Mouse (Mus musculus) CH12F3 (cell line): ENCODE results near the gene Aes.

ENCODE experiments used
- in situ Hi-C: fragments of 300-500 bp; cut with MboI; formaldehyde crosslinking; loops from 2 replicates; pipeline ENCODE4 v1.14.3; 2020; ENCODE audit warnings: low sequenced_read_pairs

The Aes gene

GRCm38 (mm10) chr10:81593935-81594334 lies 34.6 kb downstream of the Aes start:
- in situ Hi-C loops, result no loop called here

GRCm38 (mm10) chr10:81595599-81595998 lies 36.3 kb downstream of the Aes start:
- in situ Hi-C loops, result no loop called here

GRCm38 (mm10) chr10:81596611-81597010 lies 37.3 kb downstream of the Aes start:
- in situ Hi-C loops, result no loop called here

GRCm38 (mm10) chr10:81597137-81597950 lies 38.1 kb downstream of the Aes start:
- in situ Hi-C loops, result no loop called here

GRCm38 (mm10) chr10:81598342-81598741 lies 39.1 kb downstream of the Aes start:
- in situ Hi-C loops, result no loop called here

GRCm38 (mm10) chr10:81598871-81599270 lies 39.6 kb downstream of the Aes start:
- in situ Hi-C loops, result no loop called here

DNA sequence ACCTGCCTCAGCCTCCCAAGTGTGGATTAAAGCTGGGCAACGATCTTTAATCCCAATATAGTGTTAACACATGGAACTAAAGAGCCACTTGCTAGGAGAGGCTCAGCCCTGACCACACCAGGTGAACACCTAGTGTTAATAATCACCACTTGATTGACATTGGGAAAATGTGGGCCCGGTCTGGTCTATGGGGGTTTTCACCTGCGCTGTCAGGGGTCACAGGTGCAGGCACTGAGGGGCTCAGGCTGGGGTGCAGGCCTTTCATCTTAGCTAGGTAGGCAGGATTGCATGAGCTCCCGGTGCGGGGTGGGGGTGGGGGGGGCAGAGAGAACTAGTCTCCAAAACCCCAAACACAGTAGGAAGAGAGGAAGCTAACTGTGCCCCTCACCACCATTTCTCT lies 40.3 kb downstream of the Aes start:
- in situ Hi-C loops, result no loop called here

- in situ Hi-C loops, result no loop called here
Measured at GRCm38 (mm10) chr10:81600096-81600495, 40.8 kb downstream of the Aes start.

- in situ Hi-C loops, result no loop called here
Measured at GRCm38 (mm10) chr10:81600738-81601203, 41.5 kb downstream of the Aes start, which contains the start of gene Tle6. Gene Tle6, minus strand, starts transcription at chr10:81601073.

GRCm38 (mm10) chr10:81601396-81601905 lies 42.2 kb downstream of the Aes start:
- in situ Hi-C loops, result no loop called here

- in situ Hi-C loops, result no loop called here
Measured at GRCm38 (mm10) chr10:81602741-81603151, 43.5 kb downstream of the Aes start.

GRCm38 (mm10) chr10:81604019-81604967 lies 45.0 kb downstream of the Aes start:
- in situ Hi-C loops, result no loop called here

- in situ Hi-C loops, result no loop called here
Measured at GRCm38 (mm10) chr10:81604968-81605665, 45.8 kb downstream of the Aes start.

DNA sequence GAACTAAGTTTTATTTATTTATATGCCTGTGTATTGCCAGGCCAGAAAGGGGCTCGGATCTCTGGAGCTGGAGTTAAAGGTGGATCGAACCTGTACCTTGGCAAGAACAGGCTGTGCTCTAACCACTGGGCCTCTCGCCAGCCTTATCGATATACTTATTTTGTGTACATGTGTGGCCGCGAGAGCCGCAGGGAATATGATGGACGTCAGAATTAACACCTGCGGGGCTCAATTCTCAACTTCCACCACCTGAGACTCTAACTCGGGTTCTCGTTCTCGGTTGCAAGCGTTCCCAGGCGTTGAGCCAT lies 46.3 kb downstream of the Aes start:
- in situ Hi-C loops, result no loop called here

DNA sequence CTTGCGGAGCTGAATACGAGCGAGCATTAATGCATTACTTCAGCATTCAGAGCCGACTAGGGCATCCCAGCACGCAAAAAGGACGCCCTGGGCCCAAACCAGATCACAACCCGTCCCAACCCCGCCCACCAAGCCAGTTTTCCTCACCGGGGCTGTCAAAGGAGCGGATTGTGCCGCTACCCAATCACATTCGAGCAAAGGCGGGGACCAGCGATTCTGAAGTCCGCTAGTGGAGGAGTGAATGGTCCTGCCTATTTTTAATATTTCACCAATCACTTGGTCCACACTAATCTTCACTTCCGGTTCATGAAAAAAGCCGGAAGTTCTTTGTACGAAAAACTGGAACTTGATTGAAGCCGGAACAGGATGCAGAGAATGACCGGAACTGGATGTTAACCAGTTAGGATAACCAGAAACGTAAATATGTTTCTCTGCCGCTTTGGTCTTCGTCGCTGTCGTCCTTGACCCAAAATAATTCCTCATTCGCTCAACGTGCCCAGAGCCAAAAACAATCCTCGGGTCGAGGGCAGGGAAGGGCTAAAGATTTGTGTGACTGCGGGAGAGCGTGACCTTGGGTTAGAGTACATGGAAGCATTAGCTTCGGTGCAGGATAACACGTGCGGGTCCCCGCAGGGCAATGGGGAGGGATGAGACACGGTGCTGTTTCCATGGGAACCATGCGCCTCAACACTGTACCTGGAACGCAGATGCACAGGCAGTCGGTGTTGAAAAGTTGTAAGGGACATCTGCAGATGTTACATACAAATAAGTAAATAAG lies 46.9 kb downstream of the Aes start, which contains the start of gene BC025920:
BC025920 (plus strand) TSS at position 297 of the 778 bp plus-strand sequence.
- in situ Hi-C loops, result no loop called here

GRCm38 (mm10) chr10:81608308-81608707 lies 49.0 kb downstream of the Aes start:
- in situ Hi-C loops, result no loop called here

DNA sequence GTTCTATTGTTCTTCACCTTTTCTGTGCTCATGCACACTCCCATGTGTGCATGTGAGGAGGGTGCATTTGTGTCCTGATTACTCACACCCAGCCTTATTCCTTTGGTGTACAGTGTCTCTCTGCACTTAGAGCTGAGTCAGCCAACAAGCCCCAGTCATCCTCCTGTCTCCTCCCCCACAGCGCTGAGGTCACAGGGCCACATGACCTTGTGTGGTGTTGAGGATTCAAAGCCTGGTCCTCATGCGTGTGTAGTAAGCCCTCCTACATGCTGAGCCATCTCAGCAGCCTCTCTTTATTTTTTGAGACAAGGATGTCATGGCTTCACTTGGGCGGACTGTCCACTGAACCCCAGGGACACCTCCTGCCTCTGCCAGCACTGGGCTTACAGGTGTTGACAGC lies 53.5 kb downstream of the Aes start:
- in situ Hi-C loops, result no loop called here

GRCm38 (mm10) chr10:81615486-81615885 lies 56.2 kb downstream of the Aes start:
- in situ Hi-C loops, result no loop called here
